Mouse (Mus musculus) inflammation-experienced regulatory T-cells (primary cell): ENCODE results near the gene Irs1. TPM values are rescaled to one million over a fixed set of nuclear protein-coding genes. Genes with fewer than 3 reads are reported as not detected.

ENCODE experiments used
- polyA plus RNA-seq, 2 experiments: library from polyadenylated mRNA; unstranded; fragments of 100-300 nt; shearing (Covaris generic); gene quantifications; one replicate each; pipeline ENCODE4 v1.2.1; 2017

Gene Irs1
- under 1 TPM; 0.06 to 0.21 TPM for polyA plus RNA-seq

GRCm38 (mm10) chr1:82291151-82291797 is at the start of gene Irs1:
Gene Irs1 (minus strand): TSS chr1:82291416.

GRCm38 (mm10) chr1:82316111-82316745 is 25.0 kb upstream of the Irs1 start, which contains the start of gene Rhbdd1:
Gene Rhbdd1 (plus strand): TSS chr1:82316452.

GRCm38 (mm10) chr1:82232812-82233211 is 58.4 kb downstream of the Irs1 start, which contains the start of gene Gm9747:
Gene Gm9747 (plus strand): TSS chr1:82233112.

Other genes with a start within 250 kb of the Irs1 start
- gene Gm9747, start 58.3 kb downstream of the Irs1 start, polyA plus RNA-seq: 1 to 10 TPM in 1 of 2 experiments, under 1 TPM in 1; 0.17 to 1.4 TPM
- gene Rhbdd1, start 25.0 kb upstream of the Irs1 start, polyA plus RNA-seq: 10 to 100 TPM; 23.8 to 25.4 TPM